Mouse (Mus musculus): ENCODE results near the gene Wdr77. TPM values are rescaled to one million over a fixed set of nuclear protein-coding genes. Genes with fewer than 3 reads are reported as not detected.
"Not testable (repeated sequence)": the region's sequence is repeated elsewhere in the genome, so short reads cannot be mapped to it uniquely, and the experiment has no call there.

Gene Wdr77
- total RNA-seq, 2 experiments from 2014 or later, result 61.2 to 70.2 TPM

- intact Hi-C loops (cut with DNase I), result no loop called here
- no peak for DNase-seq
Measured at GRCm38 (mm10) chr3:105936111-105936510, 23.1 kb upstream of the Wdr77 start.

GRCm38 (mm10) chr3:105951348-105951747, 7.8 kb upstream of the Wdr77 start:
- intact Hi-C loops (cut with DNase I), result no loop called here
- DNase-seq, result no peak

GRCm38 (mm10) chr3:105957235-105957634, 1.9 kb upstream of the Wdr77 start:
- intact Hi-C loops (cut with DNase I), result no loop called here
- DNase-seq, result no peak

DNA sequence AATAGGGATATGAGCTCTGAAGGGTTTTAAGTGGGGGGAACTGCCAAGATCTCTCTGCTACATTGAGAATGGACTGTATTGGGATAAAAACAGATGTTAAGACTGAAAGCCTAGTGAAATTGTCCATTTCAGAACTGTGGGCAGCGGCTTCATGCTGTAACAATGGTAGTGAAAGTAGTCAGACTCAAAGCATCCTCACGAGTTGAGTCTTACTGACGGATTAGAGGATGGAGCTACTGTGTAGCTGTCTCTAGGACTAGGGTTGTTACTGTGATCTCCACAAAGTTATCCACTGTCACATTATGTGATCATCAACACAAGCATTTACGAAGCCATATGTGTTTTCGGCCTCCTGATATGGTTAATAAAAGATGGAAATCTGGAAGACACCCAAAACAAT, 965 bp upstream of the Wdr77 start:
- no peak for DNase-seq

GRCm38 (mm10) chr3:105959585-105959984, 416 bp downstream of the Wdr77 start:
- intact Hi-C loops (cut with DNase I), result no loop called here
- peak; percentile 62 for DNase-seq

More for the DNA sequence above, 965 bp upstream of the Wdr77 start:
- intact Hi-C loops (cut with DNase I), result no loop called here

GRCm38 (mm10) chr3:105959999-105960398, 830 bp downstream of the Wdr77 start, which contains the start of gene Atp5f1:
TSS of gene Atp5f1 (minus strand) at chr3:105960099.
- intact Hi-C loops (cut with DNase I), result no loop called here
- no peak for DNase-seq

DNA sequence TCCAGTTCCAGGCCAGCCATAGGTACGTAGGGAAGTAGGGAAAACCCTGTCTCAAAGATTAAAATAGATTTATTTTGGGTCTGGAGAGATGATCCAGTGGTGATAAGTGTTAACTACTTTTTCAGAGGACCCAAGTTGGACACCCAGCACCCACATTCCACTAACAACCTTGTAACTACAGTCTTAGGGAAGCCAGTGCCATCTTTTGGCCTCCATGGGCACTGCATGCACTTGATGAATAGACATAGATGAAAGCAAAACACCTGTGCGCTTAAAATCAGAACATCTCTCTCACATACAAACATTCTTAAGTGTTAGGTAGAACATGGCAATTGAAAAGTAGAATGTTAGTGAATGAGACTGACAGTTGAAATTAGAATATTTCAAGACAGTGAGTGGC, 1.5 kb downstream of the Wdr77 start:
- intact Hi-C loops (cut with DNase I), result no loop called here
- DNase-seq, result no peak

DNA sequence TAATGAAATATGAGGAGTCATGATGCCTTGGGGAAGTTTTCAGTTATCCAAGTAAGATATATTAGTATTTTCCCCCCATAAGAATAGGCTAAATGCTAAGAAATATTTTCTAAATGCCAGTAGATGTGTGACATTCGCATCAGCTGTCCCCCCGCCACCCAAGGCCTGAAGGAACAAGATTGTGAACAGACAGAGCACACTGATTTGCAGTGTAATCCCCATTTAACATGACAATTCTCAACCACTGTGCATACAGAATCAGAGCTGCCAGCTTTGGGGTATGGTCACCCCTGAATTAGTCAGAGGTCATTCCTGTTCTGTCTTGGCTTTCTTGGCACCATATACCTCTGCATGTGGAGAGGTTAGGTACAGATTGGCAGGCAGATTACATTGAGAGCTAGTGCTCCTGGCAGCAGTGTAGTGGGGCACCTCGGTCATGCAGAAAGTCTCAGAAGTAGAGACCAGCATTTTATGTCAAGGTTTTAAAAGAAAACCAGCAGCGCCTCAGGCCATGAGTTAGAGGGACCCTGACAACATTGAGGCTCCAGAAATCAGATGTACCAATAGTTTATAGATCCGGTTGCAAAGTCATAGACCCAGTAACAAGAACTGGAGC, 12.8 kb downstream of the Wdr77 start:
- intact Hi-C loops (cut with DNase I), result no loop called here
- DNase-seq, result no peak

GRCm38 (mm10) chr3:105973411-105973810, 14.2 kb downstream of the Wdr77 start, which contains the start of gene Ovgp1:
TSS of gene Ovgp1 (plus strand) at chr3:105973711.
- intact Hi-C loops (cut with DNase I), result no loop called here
- no peak for DNase-seq

- intact Hi-C loops (cut with DNase I), result no loop called here
- DNase-seq, result no peak
Measured at GRCm38 (mm10) chr3:105974174-105974573, 15.0 kb downstream of the Wdr77 start.

- DNase-seq, result not testable (repeated sequence)
- intact Hi-C loops (cut with DNase I), result loop anchor here (2.0 kb wide), 1 partner anchor 459 kb away; no protein-coding TSS in a partner anchor
Measured at GRCm38 (mm10) chr3:105989611-105990010, 30.4 kb downstream of the Wdr77 start.

- peak; percentile 36 for DNase-seq
- intact Hi-C loops (cut with DNase I), result loop anchor here (2.0 kb wide), 1 partner anchor 457 kb away; no protein-coding TSS in a partner anchor
Measured at GRCm38 (mm10) chr3:105991653-105992283, 32.6 kb downstream of the Wdr77 start.

GRCm38 (mm10) chr3:105994730-105995129, 35.6 kb downstream of the Wdr77 start:
- intact Hi-C loops (cut with DNase I), result no loop called here
- DNase-seq, result no peak

- no peak for DNase-seq
- intact Hi-C loops (cut with DNase I), result no loop called here
Measured at GRCm38 (mm10) chr3:106000707-106001375, 41.7 kb downstream of the Wdr77 start.

- no peak for DNase-seq
- intact Hi-C loops (cut with DNase I), result no loop called here
Measured at GRCm38 (mm10) chr3:106001416-106002370, 42.5 kb downstream of the Wdr77 start.

GRCm38 (mm10) chr3:106003360-106003759, 44.2 kb downstream of the Wdr77 start:
- DNase-seq; intact Hi-C loops (cut with DNase I): not testable (repeated sequence)

- intact Hi-C loops (cut with DNase I), result no loop called here
- no peak for DNase-seq
Measured at GRCm38 (mm10) chr3:106014546-106014945, 55.4 kb downstream of the Wdr77 start, which contains the start of gene Pifo. TSS of gene Pifo (minus strand) at chr3:106014646.

All from left cerebral cortex, postnatal 4 days (tissue).